Mouse (Mus musculus) layer of hippocampus, adult 8-10 months (tissue): Measurements from ENCODE around the gene Srd5a2. TPM values are rescaled to one million over a fixed set of nuclear protein-coding genes. Genes with fewer than 3 reads are reported as not detected.
"Not testable (repeated sequence)": the region's sequence is repeated elsewhere in the genome, so short reads cannot be mapped to it uniquely, and the experiment has no call there.

Experiments used
- DNase-seq, 2 experiments: peaks; one replicate each; pipeline ENCODE4 v3.0.0; 2022; ENCODE audit warnings: low spot score in 2 of 2
- total RNA-seq, 4 experiments: library from RNA; stranded (reverse); gene quantifications; 2 replicates each; pipeline ENCODE4 v1.2.4; 2022

The Srd5a2 gene
- total RNA-seq, result under 1 TPM in 3 of 4 experiments, not detected in 1; 0.33 to 0.68 (median 0.54) TPM

DNA sequence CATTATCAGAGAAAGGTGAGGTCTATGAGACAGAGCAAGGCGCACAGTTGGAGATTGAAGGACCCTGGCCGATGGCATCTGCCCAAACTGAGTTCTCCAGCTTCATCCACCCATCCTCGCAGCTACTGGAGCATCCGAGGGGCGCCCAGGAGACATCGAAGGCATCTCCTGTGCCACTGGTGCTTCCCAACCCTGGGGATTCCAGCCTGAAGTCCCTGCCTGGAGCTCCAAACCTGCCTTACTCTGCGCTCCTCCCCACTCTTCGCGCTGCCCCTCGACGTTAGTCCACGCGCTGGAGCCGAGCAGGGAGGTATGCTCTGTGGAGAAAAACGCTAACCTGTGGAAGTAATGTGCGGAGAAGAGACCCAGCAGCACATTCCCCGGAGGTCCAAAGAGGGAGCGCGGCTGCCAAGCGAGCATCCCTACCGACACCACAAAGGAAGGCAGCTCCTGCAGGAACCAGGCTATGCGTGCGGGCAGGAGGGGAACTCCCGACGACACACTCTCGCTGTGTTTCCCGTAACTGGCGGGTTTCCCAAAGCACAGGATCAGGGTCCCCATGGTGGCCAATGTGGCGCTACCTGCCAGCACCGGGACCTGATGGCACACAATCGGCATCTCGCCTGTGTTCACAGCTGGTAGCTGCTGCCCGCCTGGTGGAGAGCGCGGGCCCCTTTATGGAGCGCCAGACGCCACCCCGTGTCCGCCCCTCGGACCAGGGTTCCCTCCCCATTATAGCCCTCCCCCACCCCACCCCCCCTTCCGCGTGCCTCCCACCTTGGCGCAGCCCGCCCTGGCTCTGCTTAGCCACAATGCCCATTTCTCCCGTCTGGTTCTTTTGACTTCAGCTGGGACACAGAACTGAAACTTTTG, at the start of gene Srd5a2:
Gene Srd5a2 (minus strand): TSS at position 707 of the 873 bp plus-strand sequence.
- no peak for DNase-seq

DNA sequence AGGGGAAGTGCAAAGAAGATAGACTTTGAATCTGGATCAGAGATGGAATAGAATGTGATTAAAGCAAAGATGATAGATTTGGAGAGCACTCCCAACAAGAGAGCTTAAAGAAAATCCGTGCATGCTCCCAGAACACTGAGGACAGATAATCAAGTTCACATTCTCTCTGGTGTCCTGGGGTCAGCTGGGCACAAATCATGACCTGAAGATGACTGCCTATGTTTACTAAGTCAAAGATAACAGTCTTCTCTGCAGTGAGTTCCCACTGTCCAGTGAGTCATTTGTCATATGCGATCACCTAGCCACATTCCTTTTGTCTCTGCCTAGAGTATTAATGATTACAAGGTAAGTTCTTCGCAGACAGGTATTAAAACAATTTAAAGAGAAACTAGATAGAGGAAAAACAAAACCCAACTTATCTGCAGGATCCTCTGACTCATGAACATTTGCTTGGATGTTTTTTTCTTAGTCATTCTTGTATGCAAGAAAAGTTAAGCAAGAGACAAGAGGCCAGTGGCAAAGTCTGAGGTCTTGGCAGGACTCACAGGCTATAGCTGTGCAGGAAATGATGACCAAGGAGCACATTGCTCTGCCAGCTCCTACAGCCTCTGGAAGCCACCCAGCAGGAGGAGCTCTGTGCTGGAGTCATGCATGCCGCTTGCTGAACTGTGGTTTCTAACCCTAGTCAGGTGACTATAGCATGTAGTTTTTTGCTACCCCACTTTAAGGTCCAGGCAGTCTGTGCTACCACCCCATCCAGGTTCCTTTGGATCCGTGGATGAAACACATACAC, 41.4 kb upstream of the Srd5a2 start:
- DNase-seq, result no peak

DNA sequence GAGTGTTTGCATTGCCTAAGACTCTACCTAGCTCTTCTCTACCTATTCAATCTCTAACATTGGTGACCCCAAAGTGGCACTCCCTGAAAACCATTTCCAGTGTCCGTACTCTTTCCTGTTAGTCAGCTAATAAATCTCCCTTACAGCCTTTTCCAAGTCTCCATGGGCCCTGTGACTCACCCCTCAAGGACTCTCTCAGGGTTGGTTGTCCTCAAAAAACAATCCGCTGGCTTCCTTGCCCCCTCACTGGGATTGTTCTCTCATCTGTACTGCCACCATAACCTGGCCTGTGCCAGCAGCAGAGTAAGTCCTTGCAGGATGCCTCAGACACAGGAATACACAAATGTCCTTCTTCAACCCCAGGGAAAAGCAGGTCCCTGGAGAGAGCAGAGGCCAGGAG, 40.3 kb upstream of the Srd5a2 start:
- no peak for DNase-seq

GRCm38 (mm10) chr17:74083370-74083769, 35.7 kb upstream of the Srd5a2 start:
- DNase-seq, result no peak

- no peak for DNase-seq
These were observed 32.4 kb upstream of the Srd5a2 start for GRCm38 (mm10) chr17:74080076-74080615.

- no peak for DNase-seq
These were observed 31.2 kb upstream of the Srd5a2 start for GRCm38 (mm10) chr17:74078776-74079495.

DNA sequence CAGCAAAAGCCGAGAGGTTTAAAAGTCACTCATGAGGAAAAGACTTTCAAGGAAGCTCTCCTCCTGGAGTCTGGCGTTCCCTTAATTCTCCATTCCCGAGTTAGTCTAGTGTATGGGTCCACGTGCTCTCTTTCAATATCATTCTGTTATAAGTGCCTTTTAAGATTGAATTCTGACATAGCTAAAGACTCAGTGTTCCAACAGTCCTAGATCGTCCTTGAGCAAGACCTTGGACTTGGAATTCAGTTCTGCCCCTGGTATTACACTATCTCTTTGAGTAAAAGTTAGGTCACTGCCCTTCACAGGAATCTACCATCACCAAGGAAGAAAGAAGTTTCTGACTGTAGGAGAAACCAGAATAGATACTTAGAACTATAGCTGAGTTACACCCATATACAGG, 25.4 kb upstream of the Srd5a2 start:
- DNase-seq, result not testable (repeated sequence)

DNA sequence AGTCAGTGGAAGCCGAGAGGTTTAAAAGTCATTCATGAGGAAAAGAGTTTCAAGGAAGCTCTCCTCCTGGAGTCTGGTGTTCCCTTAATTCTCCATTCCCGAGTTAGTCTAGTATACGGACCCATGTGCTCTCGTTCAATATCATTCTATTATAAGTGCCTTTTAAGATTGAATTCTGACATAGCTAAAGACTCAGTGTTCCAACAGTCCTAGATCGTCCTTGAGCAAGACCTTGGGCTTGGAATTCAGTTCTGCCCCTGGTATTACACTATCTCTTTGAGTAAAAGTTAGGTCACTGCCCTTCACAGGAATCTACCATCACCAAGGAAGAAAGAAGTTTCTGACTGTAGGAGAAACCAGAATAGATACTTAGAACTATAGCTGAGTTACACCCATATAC, 15.0 kb upstream of the Srd5a2 start:
- not testable (repeated sequence) for DNase-seq

DNA sequence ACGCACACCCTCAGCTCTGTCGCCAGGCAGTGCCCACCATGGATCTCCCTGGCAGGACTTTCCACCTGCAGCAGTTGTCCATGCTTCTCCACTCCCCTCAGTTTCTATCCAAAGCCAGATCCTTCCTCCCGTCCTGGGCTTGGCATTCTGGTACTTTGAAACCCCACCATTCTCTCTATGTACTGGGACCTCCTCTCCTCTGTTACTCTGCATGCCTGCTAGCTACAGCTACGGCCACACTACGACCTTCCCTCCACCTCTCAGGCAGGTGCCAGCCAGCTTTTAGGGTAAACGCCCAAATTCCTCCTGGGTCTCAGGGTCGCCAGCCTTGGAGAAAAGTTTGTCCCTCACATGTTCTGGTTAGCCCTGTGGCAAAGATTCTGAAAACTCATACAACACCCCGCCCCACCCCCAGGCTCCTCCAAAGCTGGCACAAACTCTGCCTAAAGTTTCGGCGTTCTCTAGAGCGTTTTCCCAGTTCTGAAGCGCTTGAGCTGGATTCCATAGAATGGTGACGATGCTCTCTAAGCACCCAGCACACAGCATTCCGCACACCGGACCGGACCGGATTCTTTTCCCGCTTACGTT, 607 bp upstream of the Srd5a2 start:
- no peak for DNase-seq

GRCm38 (mm10) chr17:74043754-74044153, 4.0 kb downstream of the Srd5a2 start:
- peak; percentile 13 to 25 for DNase-seq

- DNase-seq, result peak; percentile 52 to 93
These were observed 27.1 kb downstream of the Srd5a2 start for GRCm38 (mm10) chr17:74020526-74021203.

DNA sequence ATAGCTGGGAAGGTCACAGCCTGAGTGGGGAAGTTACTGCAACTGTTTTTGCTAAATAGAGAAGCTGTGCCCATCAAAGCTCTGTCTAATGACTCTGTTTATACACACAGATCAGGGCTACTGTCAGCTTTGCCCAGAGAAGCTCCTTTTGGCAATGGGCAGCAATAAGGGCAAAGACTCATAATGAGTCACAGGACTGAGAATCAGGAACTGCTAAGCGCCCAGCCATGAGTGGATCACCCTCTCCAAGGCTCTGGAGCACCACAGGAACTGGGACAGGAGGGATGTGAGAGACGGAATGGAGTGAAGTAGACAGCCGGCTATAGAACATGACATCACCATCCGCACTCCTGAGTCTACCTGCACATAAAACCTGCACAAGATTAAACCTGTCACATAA, 29.4 kb downstream of the Srd5a2 start:
- no peak for DNase-seq

- DNase-seq, result no peak
These were observed 30.1 kb downstream of the Srd5a2 start for GRCm38 (mm10) chr17:74017649-74018048.

DNA sequence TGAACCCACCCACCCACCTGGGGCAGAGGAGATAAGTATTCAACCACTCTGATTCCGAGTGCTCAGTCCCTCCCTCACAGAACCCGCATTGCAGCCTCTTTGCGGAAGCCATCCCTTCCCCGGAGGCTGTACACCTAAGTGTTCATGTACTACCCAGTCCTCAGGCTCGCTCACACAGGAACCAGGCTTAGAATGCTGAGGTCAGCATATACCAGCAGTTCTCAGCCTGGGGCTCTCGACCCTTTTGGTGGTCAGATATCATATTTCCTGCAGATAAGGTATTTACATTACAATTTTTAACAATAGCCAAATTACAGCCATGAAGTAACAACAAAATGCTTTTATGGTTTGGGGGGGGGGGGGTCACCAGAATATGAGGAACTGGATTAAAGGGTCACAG, 32.6 kb downstream of the Srd5a2 start:
- DNase-seq, result no peak

DNA sequence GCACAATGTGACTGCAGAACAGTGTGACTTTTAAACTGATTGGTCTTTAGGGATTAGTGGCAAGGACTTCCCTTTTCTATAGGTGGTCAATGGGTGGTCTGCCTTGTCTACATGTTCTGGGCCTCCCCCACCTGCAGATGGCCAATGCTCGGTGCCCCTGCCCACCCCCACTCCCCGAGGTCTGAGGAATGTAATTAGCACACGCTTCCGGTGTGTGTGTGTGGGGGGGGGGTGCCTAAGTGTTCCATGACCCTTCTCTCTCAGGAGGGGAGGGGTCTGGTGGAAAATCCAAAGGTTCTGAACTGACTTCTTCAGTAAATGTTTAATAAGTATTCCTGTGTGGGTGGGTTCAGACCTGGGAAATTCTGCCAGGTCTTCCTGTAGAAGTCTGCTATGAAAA, 39.0 kb downstream of the Srd5a2 start:
- no peak for DNase-seq

- DNase-seq, result no peak
These were observed 40.7 kb downstream of the Srd5a2 start for GRCm38 (mm10) chr17:74007001-74007400.

DNA sequence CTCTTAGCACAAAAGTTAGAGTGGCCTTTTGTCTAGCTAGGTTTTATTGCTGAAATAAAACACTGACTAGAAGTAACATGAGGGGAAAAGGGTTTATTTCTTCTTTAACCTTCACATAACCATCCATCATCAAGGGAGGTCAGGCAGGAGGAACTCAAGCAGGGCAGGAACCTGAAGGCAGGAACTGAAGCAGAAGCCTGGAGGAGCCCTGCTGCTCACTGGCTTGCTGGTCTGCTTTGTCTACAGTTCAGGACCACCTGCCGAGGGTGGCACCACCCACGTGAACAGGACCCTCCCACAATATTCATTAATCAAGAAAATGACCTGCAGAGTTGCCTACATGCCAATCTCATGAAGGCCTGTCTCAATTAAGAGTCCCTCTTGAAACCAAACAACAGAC, 45.3 kb downstream of the Srd5a2 start:
- DNase-seq, result no peak

GRCm38 (mm10) chr17:73995907-73996645, 51.6 kb downstream of the Srd5a2 start:
- no peak for DNase-seq

GRCm38 (mm10) chr17:73991264-73991663, 56.5 kb downstream of the Srd5a2 start:
- no peak for DNase-seq

DNA sequence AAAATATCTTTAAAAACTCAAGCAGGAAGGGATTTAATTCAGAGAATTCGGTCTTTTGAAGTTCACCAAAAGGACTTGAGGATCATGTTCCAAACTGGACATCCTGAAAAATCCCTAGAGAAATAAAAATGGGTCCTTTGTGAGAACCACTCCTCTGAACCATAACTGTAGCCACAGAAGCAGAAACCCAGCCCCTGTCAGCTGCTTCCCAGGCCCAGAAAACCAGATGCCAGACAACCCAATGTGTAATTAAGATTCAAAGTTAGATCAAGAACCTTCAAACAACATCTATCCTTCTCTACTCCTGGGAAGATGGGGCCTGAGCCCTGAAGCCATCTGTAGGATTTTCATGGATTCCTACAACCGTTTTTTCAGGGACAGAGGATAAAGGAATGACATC, 61.1 kb downstream of the Srd5a2 start:
- DNase-seq, result no peak
